Mouse (Mus musculus) megakaryocyte, embryonic 14.5 days (primary cell): ENCODE results near the gene Gpx7.

ENCODE experiments used
- FLI1 ChIP-seq: IDR thresholded peaks from 2 replicates; pipeline ENCODE4 v1.6.1; 2012; ENCODE audit warnings: low read length, inconsistent platforms, mixed read lengths
- GATA1 ChIP-seq: IDR thresholded peaks from 3 replicates; pipeline ENCODE4 v1.6.1; 2012; ENCODE audit warnings: mixed read lengths, low read length, inconsistent platforms, borderline replicate concordance

- no peak for TF ChIP-seq GATA1
- no peak for TF ChIP-seq FLI1
These were observed 37.5 kb downstream of the Gpx7 start for GRCm38 (mm10) chr4:108369254-108369653.
